Mouse (Mus musculus): ENCODE measurements around the gene Scp2d1.

DNA sequence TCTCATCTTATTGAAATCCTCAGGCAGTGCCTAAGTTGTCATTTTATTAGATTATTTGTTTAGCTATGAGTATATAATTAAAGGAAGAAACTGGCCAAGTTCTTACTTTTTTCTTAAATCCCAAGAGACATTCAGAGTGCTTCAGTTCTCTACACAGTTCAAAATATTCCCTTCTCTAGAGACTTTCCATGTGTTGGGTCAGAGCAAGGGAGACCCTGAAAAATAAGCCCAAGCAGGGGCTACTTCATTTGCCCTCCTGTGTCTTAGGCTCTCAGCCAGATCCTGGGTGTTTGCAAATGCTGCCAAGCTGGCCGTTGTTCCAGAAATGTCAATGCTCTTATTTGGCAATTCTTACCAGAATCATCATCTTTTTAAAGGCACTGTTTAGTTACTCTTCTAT, 40.3 kb upstream of the Scp2d1 start:
- TF ChIP-seq EP300 (IDR thresholded peaks at IDR 0.05; ENCODE audit: low read depth), result no peak
- no peak for TF ChIP-seq CTCF (IDR thresholded peaks at IDR 0.05; ENCODE audit: low read depth)
